Mouse (Mus musculus) kidney, adult 10 weeks (tissue): ENCODE data around the gene 1700123O20Rik. TPM values are rescaled to one million over a fixed set of nuclear protein-coding genes. Genes with fewer than 3 reads are reported as not detected.

Experiments
- polyA plus RNA-seq: library from polyadenylated mRNA; stranded (reverse); fragments of 350-450 nt; fragmentation: Illumina TruSeq; extraction: RNeasy Lipid Tissue Mini Kit (QIAGEN cat#74804); gene quantifications from one replicate; pipeline ENCODE4 v1.2.3, GENCODE M21; 2014; ENCODE audit warnings: low read depth, low replicate concordance

Gene 1700123O20Rik
- polyA plus RNA-seq: 18.0 TPM

GRCm38 (mm10) chr14:54686063-54686521 is at the start of gene 1700123O20Rik:
TSS of gene 1700123O20Rik (plus strand) at chr14:54686216.

GRCm38 (mm10) chr14:54640946-54641304 is 45.1 kb upstream of the 1700123O20Rik start, which contains the start of gene Gm17606:
TSS of gene Gm17606 (plus strand) at chr14:54640952.

GRCm38 (mm10) chr14:54641305-54641969 is 44.6 kb upstream of the 1700123O20Rik start, which contains the start of gene Cdh24:
TSS of gene Cdh24 (minus strand) at chr14:54641364.

GRCm38 (mm10) chr14:54686522-54687143 is 617 bp downstream of the 1700123O20Rik start, which contains the start of gene Acin1:
TSS of gene Acin1 (minus strand) at chr14:54686931.

GRCm38 (mm10) chr14:54698733-54699132 is 12.7 kb downstream of the 1700123O20Rik start, which contains the start of gene Gm29776:
TSS of gene Gm29776 (minus strand) at chr14:54698833.

GRCm38 (mm10) chr14:54712074-54712473 is 26.1 kb downstream of the 1700123O20Rik start, which contains the start of gene Cebpe:
TSS of gene Cebpe (minus strand) at chr14:54712174.

Other genes starting within 250 kb of the 1700123O20Rik start
- gene Lrp10, start 222.1 kb upstream of the 1700123O20Rik start, polyA plus RNA-seq: 4.0 TPM
- gene Rem2, start 210.1 kb upstream of the 1700123O20Rik start, polyA plus RNA-seq: not detected
- gene Prmt5, start 168.7 kb upstream of the 1700123O20Rik start, polyA plus RNA-seq: 43.0 TPM
- gene Haus4, start 131.6 kb upstream of the 1700123O20Rik start, polyA plus RNA-seq: 3.4 TPM
- 7.9 TPM for gene Ajuba, start 108.7 kb upstream of the 1700123O20Rik start, polyA plus RNA-seq
- gene 4931414P19Rik, start 80.2 kb upstream of the 1700123O20Rik start, polyA plus RNA-seq: 2.3 TPM
- 3.2 TPM for gene Psmb5, start 68.2 kb upstream of the 1700123O20Rik start, polyA plus RNA-seq
- not detected for gene Psmb11, start 64.8 kb upstream of the 1700123O20Rik start, polyA plus RNA-seq
- gene Gm17606, start 45.3 kb upstream of the 1700123O20Rik start, polyA plus RNA-seq: not detected
- not detected for gene Cdh24, start 44.9 kb upstream of the 1700123O20Rik start, polyA plus RNA-seq
- 110 TPM for gene Acin1, start 715 bp downstream of the 1700123O20Rik start, polyA plus RNA-seq
- not detected for gene Gm29776, start 12.6 kb downstream of the 1700123O20Rik start, polyA plus RNA-seq
- not detected for gene Cebpe, start 26.0 kb downstream of the 1700123O20Rik start, polyA plus RNA-seq
- gene Slc7a8, start 95.7 kb downstream of the 1700123O20Rik start, polyA plus RNA-seq: 51.3 TPM
- gene Rnf212b, start 127.9 kb downstream of the 1700123O20Rik start, polyA plus RNA-seq: 2.4 TPM
- 14.8 TPM for gene Homez, start 184.7 kb downstream of the 1700123O20Rik start, polyA plus RNA-seq
- 11.4 TPM for gene Ppp1r3e, start 191.3 kb downstream of the 1700123O20Rik start, polyA plus RNA-seq
- gene Bcl2l2, start 197.2 kb downstream of the 1700123O20Rik start, polyA plus RNA-seq: 15.8 TPM
- gene Gm20521, start 197.2 kb downstream of the 1700123O20Rik start, polyA plus RNA-seq: not detected
- gene Pabpn1, start 206.3 kb downstream of the 1700123O20Rik start, polyA plus RNA-seq: 28.3 TPM
- gene Slc22a17, start 226.9 kb downstream of the 1700123O20Rik start, polyA plus RNA-seq: 0.40 TPM
- gene Efs, start 239.9 kb downstream of the 1700123O20Rik start, polyA plus RNA-seq: not detected
- not detected for gene Il25, start 246.5 kb downstream of the 1700123O20Rik start, polyA plus RNA-seq